Mouse (Mus musculus) kidney, adult 2 months (tissue): ENCODE data around the gene Flywch1.

Source experiments
- CTCF ChIP-seq: fragments of 200-500 bp; conservative IDR thresholded peaks from 2 replicates; pipeline ENCODE4 v1.5.1; 2011; ENCODE audit warnings: low read depth, mild to moderate bottlenecking, control low read depth, low read length, moderate library complexity, mixed read lengths; ENCODE audit not compliant: insufficient read depth, insufficient read length
- POLR2A ChIP-seq: fragments of 200-500 bp; IDR thresholded peaks from one replicate; pipeline ENCODE4 v1.6.1; 2011; ENCODE audit warnings: low read depth, low read length, control low read depth

GRCm38 (mm10) chr17:23806867-23807266, 35.5 kb upstream of the Flywch1 start:
- peak; percentile 55; the same call in 1 of the 2 replicates for TF ChIP-seq CTCF
- no peak for TF ChIP-seq POLR2A
